Mouse (Mus musculus) liver, embryonic 14.5 days (tissue): ENCODE measurements around the gene Gm17727. TPM values are rescaled to one million over a fixed set of nuclear protein-coding genes. Genes with fewer than 3 reads are reported as not detected.
"Not testable (repeated sequence)": the region's sequence is repeated elsewhere in the genome, so short reads cannot be mapped to it uniquely, and the experiment has no call there.

Experiments
- ATAC-seq: fragments of 200-750 bp; cut with Nextera tagmentation; 2 replicates; pipeline ENCODE4 v1.8.0; 2017; ENCODE audit warnings: moderate number of reproducible peaks, mild to moderate bottlenecking, moderate library complexity; ENCODE audit not compliant: insufficient read depth
- DNase-seq, 3 experiments: peaks; one replicate each; pipeline ENCODE4 v3.0.0-alpha.2; 2012 to 2013; ENCODE audit warnings: low read depth in 3 of 3, low spot score in 3 of 3
- H3K27ac ChIP-seq: fragments of 300-500 bp; sonication (generic); 2 replicates; pipeline ENCODE4 v1.5.1; 2014; ENCODE audit warnings: moderate library complexity, mild to moderate bottlenecking, control low read depth, inconsistent platforms
- H3K27me3 ChIP-seq: fragments of 300-500 bp; sonication (generic); 2 replicates; pipeline ENCODE4 v1.6.1; 2014; ENCODE audit warnings: mild to moderate bottlenecking, low read length, moderate library complexity; ENCODE audit not compliant: control insufficient read depth, insufficient read depth
- H3K36me3 ChIP-seq: fragments of 300-500 bp; sonication (generic); replicated peaks from 2 replicates; pipeline ENCODE4 v1.6.1; 2014; ENCODE audit warnings: low read depth; ENCODE audit not compliant: control insufficient read depth, insufficient read depth
- H3K4me1 ChIP-seq, 2 experiments: fragments of 200-500 bp in 1 of 2; fragments of 300-500 bp in 1 of 2; sonication (generic) in 1 of 2; replicated peaks; 2 replicates each; pipeline ENCODE4 v1.6.1; 2012 to 2014; ENCODE audit warnings: antibody characterized with exemption in 1 of 2, inconsistent platforms in 1 of 2, low read length in 1 of 2; ENCODE audit not compliant: control insufficient read depth in 2 of 2, insufficient read depth in 2 of 2
- H3K4me2 ChIP-seq: fragments of 300-500 bp; sonication (generic); 2 replicates; pipeline ENCODE4 v1.6.1; 2014; ENCODE audit warnings: low read depth, mild to moderate bottlenecking, control low read depth, moderate library complexity
- H3K4me3 ChIP-seq, 2 experiments: fragments of 200-500 bp in 1 of 2; fragments of 300-500 bp in 1 of 2; sonication (generic) in 1 of 2; 2 replicates each; pipeline ENCODE4 v1.5.1; 2012 to 2014; ENCODE audit warnings: low read depth in 2 of 2, low read length in 2 of 2, mild to moderate bottlenecking in 2 of 2, control low read depth in 1 of 2, inconsistent platforms in 1 of 2, moderate library complexity in 1 of 2; ENCODE audit not compliant: insufficient read depth in 1 of 2
- H3K9ac ChIP-seq: fragments of 300-500 bp; sonication (generic); replicated peaks from 2 replicates; pipeline ENCODE4 v1.6.1; 2014; ENCODE audit warnings: mild to moderate bottlenecking, control low read depth, moderate library complexity
- H3K9me3 ChIP-seq: fragments of 300-500 bp; sonication (generic); 2 replicates; pipeline ENCODE4 v1.6.1; 2016; ENCODE audit warnings: low read length, mixed read lengths; ENCODE audit not compliant: control insufficient read depth
- CTCF ChIP-seq: IDR thresholded peaks from 2 replicates; pipeline ENCODE4 v1.5.1; 2016; ENCODE audit warnings: antibody characterized with exemption, low read depth, control low read depth
- EP300 ChIP-seq: IDR thresholded peaks from 2 replicates; pipeline ENCODE4 v1.6.1; 2016; ENCODE audit warnings: antibody characterized with exemption, low read depth
- WGBS: fragments of 180-500 bp; shearing (Covaris S2); extraction: QIAGEN DNeasy Blood & Tissue Kit; methylation state at CpG from one replicate; pipeline ENCODE4 v1.1.7; 2014; ENCODE audit not compliant: insufficient replicate concordance; 5-methylcytosine and 5-hydroxymethylcytosine counted together
- polyA plus RNA-seq, 2 experiments: library from polyadenylated mRNA; depleted of rRNA in 1 of 2; stranded (reverse) in 1 of 2; unstranded in 1 of 2; fragments of >200 nt; fragmentation: Nextera tagmentation in 1 of 2; extraction: Ambion mirVana in 1 of 2; gene quantifications; 2 replicates each; pipeline versions ENCODE4 v1.2.1 to v1.2.3; 2012 to 2014

The Gm17727 gene
- not detected in 2 replicates for polyA plus RNA-seq (2012; rRNA removed)
- not detected in 2 replicates for polyA plus RNA-seq (2014; fragmentation: Nextera tagmentation; extraction: Ambion mirVana)

GRCm38 (mm10) chr9:35778009-35778408, at the start of gene Gm17727:
TSS of gene Gm17727 (minus strand) at chr9:35778109.
- Histone ChIP-seq H3K9me3 (no peaks in the 10 kb centered on the region), H3K4me3 (no peak within 1 kb of the TSS), H3K9ac (no peak within 1 kb of the TSS), H3K4me2 (no peak within 1 kb of the TSS), H3K27ac (no peak within 1 kb of the TSS), H3K4me1 (no peaks in the 10 kb centered on the region), H3K27me3 (no peaks in the 10 kb centered on the region), H3K36me3 (no peaks in the 10 kb centered on the region)
- WGBS: 34% methylated on average over 3 of the region's 3 CpGs
- ATAC-seq (no peak), DNase-seq (no peak)
- no peak for TF ChIP-seq CTCF
- no peak for TF ChIP-seq EP300

- DNase-seq, H3K36me3 ChIP-seq, ATAC-seq, H3K27me3 ChIP-seq, H3K9me3 ChIP-seq, H3K4me3 ChIP-seq, H3K27ac ChIP-seq, H3K4me2 ChIP-seq, H3K4me1 ChIP-seq, H3K9ac ChIP-seq: not testable (repeated sequence)
- 78% methylated on average over 15 of the region's 15 CpGs for WGBS
These were observed 40.0 kb upstream of the Gm17727 start for GRCm38 (mm10) chr9:35817881-35818280.

GRCm38 (mm10) chr9:35798146-35798545, 20.2 kb upstream of the Gm17727 start:
- TF ChIP-seq CTCF: no peak
- Histone ChIP-seq H3K4me1 (no peaks in the 10 kb centered on the region), H3K4me2 (no peak overlapping the region), H3K27ac (no peak overlapping the region), H3K9me3 (no peaks in the 10 kb centered on the region), H3K4me3 (no peak overlapping the region), H3K27me3 (no peaks in the 10 kb centered on the region), H3K36me3 (no peaks in the 10 kb centered on the region), H3K9ac (no peak overlapping the region)
- no peak for DNase-seq
- ATAC-seq: no peak

GRCm38 (mm10) chr9:35790001-35790400, 12.1 kb upstream of the Gm17727 start, which contains the start of the genes Gm27235 and D730048I06Rik:
TSS of gene Gm27235 (minus strand) at chr9:35790101.
TSS of gene D730048I06Rik (minus strand) at chr9:35790112.
- no peak within 1 kb of the TSS for H3K4me3 ChIP-seq
- no peaks in the 10 kb centered on the region for H3K36me3 ChIP-seq
- H3K4me2 ChIP-seq: no peak within 1 kb of the TSS
- no peaks in the 10 kb centered on the region for H3K9me3 ChIP-seq
- no peaks in the 10 kb centered on the region for H3K27me3 ChIP-seq
- no peak for DNase-seq
- WGBS: 74% methylated on average over 3 of the region's 3 CpGs
- no peak for ATAC-seq
- no peaks in the 10 kb centered on the region for H3K4me1 ChIP-seq
- TF ChIP-seq EP300 (no peak), CTCF (no peak)
- H3K9ac ChIP-seq: no peak within 1 kb of the TSS
- no peak within 1 kb of the TSS for H3K27ac ChIP-seq

DNA sequence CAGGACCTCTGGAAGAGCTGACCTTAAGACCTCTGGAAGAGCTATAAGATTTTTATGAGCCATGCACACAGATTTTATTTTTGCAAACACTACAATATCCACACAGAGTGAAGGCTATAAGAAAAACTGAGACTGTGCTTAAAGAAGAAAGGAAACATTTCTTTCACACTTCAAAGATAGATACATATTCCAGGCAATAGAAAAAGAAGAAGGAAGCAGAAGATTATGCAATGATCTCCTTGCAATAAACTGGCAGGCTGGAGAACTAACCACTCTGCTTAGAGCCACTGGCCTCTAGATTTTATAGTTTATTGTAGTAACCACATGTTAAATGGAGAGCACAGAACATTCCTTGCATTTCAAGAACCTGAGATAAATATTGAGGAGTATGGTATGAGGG, 21.1 kb downstream of the Gm17727 start:
- H3K9me3 ChIP-seq: no peaks in the 10 kb centered on the region
- no peak overlapping the region for H3K9ac ChIP-seq
- no peaks in the 10 kb centered on the region for H3K27me3 ChIP-seq
- H3K27ac ChIP-seq: no peak overlapping the region
- H3K4me3 ChIP-seq: no peak overlapping the region
- TF ChIP-seq CTCF (no peak), EP300 (no peak)
- H3K4me2 ChIP-seq: no peak overlapping the region
- no peaks in the 10 kb centered on the region for H3K4me1 ChIP-seq
- no peak for DNase-seq
- no peak for ATAC-seq
- H3K36me3 ChIP-seq: no peaks in the 10 kb centered on the region

- Histone ChIP-seq H3K36me3 (no peaks in the 10 kb centered on the region), H3K4me2 (no peak within 1 kb of the TSS), H3K27ac (no peak within 1 kb of the TSS), H3K4me1 (no peaks in the 10 kb centered on the region), H3K4me3 (no peak within 1 kb of the TSS), H3K9ac (no peak within 1 kb of the TSS), H3K9me3 (no peaks in the 10 kb centered on the region), H3K27me3 (no peaks in the 10 kb centered on the region)
- TF ChIP-seq EP300: no peak
- DNase-seq (no peak), ATAC-seq (no peak)
These were observed 37.2 kb downstream of the Gm17727 start, which contains the start of gene Gm17677 for GRCm38 (mm10) chr9:35740749-35741148. TSS of gene Gm17677 (plus strand) at chr9:35741049.

Other genes with a start within 250 kb of the Gm17727 start
- gene Ddx25, start 219.6 kb downstream of the Gm17727 start, polyA plus RNA-seq (2012; rRNA removed): 0.10 and 0.15 TPM in 2 replicates
- 0.17 and 0.19 TPM in 2 replicates for gene Ddx25, start 219.6 kb downstream of the Gm17727 start, polyA plus RNA-seq (2014; fragmentation: Nextera tagmentation; extraction: Ambion mirVana)
- 3.4 and 6.0 TPM in 2 replicates for gene Pus3, start 219.5 kb downstream of the Gm17727 start, polyA plus RNA-seq (2012; rRNA removed)
- gene Pus3, start 219.5 kb downstream of the Gm17727 start, polyA plus RNA-seq (2014; fragmentation: Nextera tagmentation; extraction: Ambion mirVana): 7.2 and 7.7 TPM in 2 replicates
- 0.06 and 0.09 TPM in 2 replicates for gene Pate2, start 207.8 kb downstream of the Gm17727 start, polyA plus RNA-seq (2012; rRNA removed)
- 0.19 and 0.29 TPM in 2 replicates for gene Pate2, start 207.8 kb downstream of the Gm17727 start, polyA plus RNA-seq (2014; fragmentation: Nextera tagmentation; extraction: Ambion mirVana)
- 2.3 and 3.9 TPM in 2 replicates for gene Hyls1, start 207.7 kb downstream of the Gm17727 start, polyA plus RNA-seq (2012; rRNA removed)
- 8.6 and 9.1 TPM in 2 replicates for gene Hyls1, start 207.7 kb downstream of the Gm17727 start, polyA plus RNA-seq (2014; fragmentation: Nextera tagmentation; extraction: Ambion mirVana)
- not detected in 2 replicates for gene Pate4, start 166.2 kb downstream of the Gm17727 start, polyA plus RNA-seq (2012; rRNA removed)
- gene Pate4, start 166.2 kb downstream of the Gm17727 start, polyA plus RNA-seq (2014; fragmentation: Nextera tagmentation; extraction: Ambion mirVana): not detected in 2 replicates
- not detected in 2 replicates for gene Pate3, start 129.9 kb downstream of the Gm17727 start, polyA plus RNA-seq (2012; rRNA removed)
- gene Pate3, start 129.9 kb downstream of the Gm17727 start, polyA plus RNA-seq (2014; fragmentation: Nextera tagmentation; extraction: Ambion mirVana): not detected in 2 replicates
- not detected in 2 replicates for gene Pate1, start 90.7 kb downstream of the Gm17727 start, polyA plus RNA-seq (2012; rRNA removed)
- not detected in 2 replicates for gene Pate1, start 90.7 kb downstream of the Gm17727 start, polyA plus RNA-seq (2014; fragmentation: Nextera tagmentation; extraction: Ambion mirVana)
- not detected in 2 replicates for gene Gm17677, start 37.1 kb downstream of the Gm17727 start, polyA plus RNA-seq (2012; rRNA removed)
- gene Gm17677, start 37.1 kb downstream of the Gm17727 start, polyA plus RNA-seq (2014; fragmentation: Nextera tagmentation; extraction: Ambion mirVana): not detected in 2 replicates
- not detected in 2 replicates for gene Gm27235, start 12.0 kb upstream of the Gm17727 start, polyA plus RNA-seq (2012; rRNA removed)
- not detected in 2 replicates for gene Gm27235, start 12.0 kb upstream of the Gm17727 start, polyA plus RNA-seq (2014; fragmentation: Nextera tagmentation; extraction: Ambion mirVana)
- gene D730048I06Rik, start 12.0 kb upstream of the Gm17727 start, polyA plus RNA-seq (2012; rRNA removed): not detected in 2 replicates
- not detected in 2 replicates for gene D730048I06Rik, start 12.0 kb upstream of the Gm17727 start, polyA plus RNA-seq (2014; fragmentation: Nextera tagmentation; extraction: Ambion mirVana)
- gene 9230110F15Rik, start 66.0 kb upstream of the Gm17727 start, polyA plus RNA-seq (2012; rRNA removed): not detected in 2 replicates
- not detected in 2 replicates for gene 9230110F15Rik, start 66.0 kb upstream of the Gm17727 start, polyA plus RNA-seq (2014; fragmentation: Nextera tagmentation; extraction: Ambion mirVana)
- not detected in 2 replicates for gene 9230113P08Rik, start 130.3 kb upstream of the Gm17727 start, polyA plus RNA-seq (2012; rRNA removed)
- not detected in 2 replicates for gene 9230113P08Rik, start 130.3 kb upstream of the Gm17727 start, polyA plus RNA-seq (2014; fragmentation: Nextera tagmentation; extraction: Ambion mirVana)